Mouse (Mus musculus): ENCODE data around the gene Cep97. TPM values are rescaled to one million over a fixed set of nuclear protein-coding genes. Genes with fewer than 3 reads are reported as not detected.
"Not testable (repeated sequence)": the region's sequence is repeated elsewhere in the genome, so short reads cannot be mapped to it uniquely, and the experiment has no call there.

Gene Cep97
- polyA plus RNA-seq, 1 experiment from 2014 or later = 13.9 TPM

DNA sequence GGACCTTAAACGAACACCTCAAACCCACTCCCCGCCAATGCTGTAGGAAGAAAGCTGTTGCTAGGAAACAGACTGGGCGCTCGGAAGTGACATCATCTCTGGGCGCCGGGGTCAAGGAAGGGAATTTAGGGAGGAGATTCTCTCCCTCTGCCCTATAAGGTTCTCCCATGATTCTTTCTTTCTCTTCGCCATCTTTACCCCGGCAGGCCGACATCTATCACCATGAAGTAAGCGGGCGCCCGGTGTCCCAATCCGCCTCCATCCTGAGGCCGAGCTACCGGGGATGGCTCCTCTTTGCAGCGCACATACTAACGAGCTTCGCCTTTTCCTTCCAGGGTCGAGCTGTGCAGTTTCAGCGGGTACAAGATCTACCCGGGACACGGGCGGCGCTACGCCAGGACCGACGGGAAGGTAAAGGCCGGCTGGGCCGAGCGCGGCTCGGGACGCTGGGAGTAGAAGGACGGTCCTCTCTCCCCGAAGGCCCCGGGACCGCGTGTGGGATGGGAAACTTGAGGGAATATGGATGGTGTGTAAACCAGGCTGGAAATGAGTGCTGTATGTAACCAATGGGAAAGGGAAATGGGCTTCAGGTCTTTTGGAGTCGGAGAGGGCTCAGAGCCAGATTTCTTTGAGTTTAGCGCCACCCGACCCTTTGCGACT, 31.7 kb upstream of the Cep97 start, which contains the start of gene Rpl24:
Gene Rpl24, plus strand, starts transcription at position 64 of the 660 bp plus-strand sequence.
- Histone ChIP-seq H3K9me3 (ENCODE audit: low read length) (no peaks in the 10 kb centered on the region), H3K4me1 (ENCODE audit: insufficient read depth, low read length) (peaks cover 25% of the 10 kb centered on the region), H3K27me3 (ENCODE audit: insufficient read depth, low read length) (no peaks in the 10 kb centered on the region), H3K9ac (replicated peaks; ENCODE audit: low read length) (peak within 1 kb of the TSS; percentile 99), H3K4me3 (ENCODE audit: low read length) (peak within 1 kb of the TSS; percentile 98), H3K4me2 (replicated peaks; ENCODE audit: low read depth, low read length) (peak within 1 kb of the TSS; percentile 97), H3K27ac (ENCODE audit: low read length) (peak within 1 kb of the TSS; percentile 84), H3K36me3 (ENCODE audit: insufficient read depth, low read length) (peaks cover 30% of the 10 kb centered on the region)
- under 1% methylated on average over 42 of the region's 42 CpGs for WGBS
- ATAC-seq (ENCODE audit: low FRiP score, low TSS enrichment) = peak; percentile 92

GRCm38 (mm10) chr16:55964126-55964949, 29.7 kb upstream of the Cep97 start:
- no peaks in the 10 kb centered on the region for H3K27me3 ChIP-seq (ENCODE audit: insufficient read depth, low read length)
- no peak overlapping the region for H3K9ac ChIP-seq (replicated peaks; ENCODE audit: low read length)
- no peak for ATAC-seq (ENCODE audit: low FRiP score, low TSS enrichment)
- H3K36me3 ChIP-seq (ENCODE audit: insufficient read depth, low read length) = peaks cover 13% of the 10 kb centered on the region; the same call in 1 of the 2 replicates
- H3K4me2 ChIP-seq (replicated peaks; ENCODE audit: low read depth, low read length) = no peak overlapping the region
- H3K4me1 ChIP-seq (ENCODE audit: insufficient read depth, low read length) = peaks cover 20% of the 10 kb centered on the region
- H3K9me3 ChIP-seq (ENCODE audit: low read length) = no peaks in the 10 kb centered on the region
- no peak overlapping the region for H3K27ac ChIP-seq (ENCODE audit: low read length)
- H3K4me3 ChIP-seq (ENCODE audit: low read length) = no peak overlapping the region
- 60% methylated on average over 4 of the region's 4 CpGs for WGBS

DNA sequence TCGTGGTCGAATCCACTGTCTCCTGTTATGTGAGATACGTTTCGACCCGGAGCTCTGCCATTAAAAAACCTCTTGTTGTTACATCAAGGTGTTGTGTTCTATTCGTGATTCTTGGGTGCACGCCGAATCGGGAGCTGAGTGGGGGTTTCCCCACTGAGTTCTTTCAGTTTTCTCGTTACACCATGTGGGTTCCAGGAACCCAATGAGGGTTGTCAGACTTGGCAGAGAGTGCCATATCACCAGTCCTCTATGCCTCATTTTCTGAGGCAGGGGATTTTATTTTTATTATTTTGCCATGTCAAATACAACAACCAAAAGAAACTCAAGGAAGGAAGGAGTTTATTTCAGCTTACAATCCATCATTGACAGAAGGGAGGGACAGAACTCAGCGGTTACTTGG, 28.4 kb upstream of the Cep97 start:
- ATAC-seq (ENCODE audit: low FRiP score, low TSS enrichment); H3K27ac ChIP-seq (ENCODE audit: low read length); H3K4me2 ChIP-seq (replicated peaks; ENCODE audit: low read depth, low read length); H3K36me3 ChIP-seq (ENCODE audit: insufficient read depth, low read length); H3K27me3 ChIP-seq (ENCODE audit: insufficient read depth, low read length); H3K9ac ChIP-seq (replicated peaks; ENCODE audit: low read length); H3K4me3 ChIP-seq (ENCODE audit: low read length); H3K4me1 ChIP-seq (ENCODE audit: insufficient read depth, low read length); H3K9me3 ChIP-seq (ENCODE audit: low read length): not testable (repeated sequence)
- WGBS = 95% methylated on average over 6 of the region's 11 CpGs

GRCm38 (mm10) chr16:55954196-55954595, 19.5 kb upstream of the Cep97 start:
- H3K36me3 ChIP-seq (ENCODE audit: insufficient read depth, low read length); ATAC-seq (ENCODE audit: low FRiP score, low TSS enrichment); H3K27ac ChIP-seq (ENCODE audit: low read length); H3K4me2 ChIP-seq (replicated peaks; ENCODE audit: low read depth, low read length); H3K9ac ChIP-seq (replicated peaks; ENCODE audit: low read length); H3K4me1 ChIP-seq (ENCODE audit: insufficient read depth, low read length); H3K4me3 ChIP-seq (ENCODE audit: low read length); H3K27me3 ChIP-seq (ENCODE audit: insufficient read depth, low read length); H3K9me3 ChIP-seq (ENCODE audit: low read length): not testable (repeated sequence)
- WGBS = 89% methylated on average over 9 of the region's 9 CpGs

- H3K9me3 ChIP-seq (ENCODE audit: low read length) = no peaks in the 10 kb centered on the region
- no peak overlapping the region for H3K9ac ChIP-seq (replicated peaks; ENCODE audit: low read length)
- no peak overlapping the region for H3K4me2 ChIP-seq (replicated peaks; ENCODE audit: low read depth, low read length)
- H3K36me3 ChIP-seq (ENCODE audit: insufficient read depth, low read length) = no peaks in the 10 kb centered on the region
- ATAC-seq (ENCODE audit: low FRiP score, low TSS enrichment) = no peak
- no peaks in the 10 kb centered on the region for H3K27me3 ChIP-seq (ENCODE audit: insufficient read depth, low read length)
- no peak overlapping the region for H3K27ac ChIP-seq (ENCODE audit: low read length)
- H3K4me3 ChIP-seq (ENCODE audit: low read length) = no peak overlapping the region
- peaks cover 4% of the 10 kb centered on the region; the same call in 1 of the 2 replicates for H3K4me1 ChIP-seq (ENCODE audit: insufficient read depth, low read length)
These were observed 18.1 kb upstream of the Cep97 start for GRCm38 (mm10) chr16:55952771-55953170.

- Histone ChIP-seq H3K4me3 (ENCODE audit: low read length) (no peak overlapping the region), H3K4me2 (replicated peaks; ENCODE audit: low read depth, low read length) (no peak overlapping the region), H3K9me3 (ENCODE audit: low read length) (no peaks in the 10 kb centered on the region), H3K27me3 (ENCODE audit: insufficient read depth, low read length) (no peaks in the 10 kb centered on the region), H3K27ac (ENCODE audit: low read length) (no peak overlapping the region), H3K4me1 (ENCODE audit: insufficient read depth, low read length) (peaks cover 4% of the 10 kb centered on the region; the same call in 1 of the 2 replicates), H3K36me3 (ENCODE audit: insufficient read depth, low read length) (no peaks in the 10 kb centered on the region), H3K9ac (replicated peaks; ENCODE audit: low read length) (no peak overlapping the region)
- ATAC-seq (ENCODE audit: low FRiP score, low TSS enrichment) = 0 out of 2 replicates have a peak, but pooled peaks have one; percentile 39
- 69% methylated on average over 7 of the region's 7 CpGs for WGBS
These were observed 17.1 kb upstream of the Cep97 start for GRCm38 (mm10) chr16:55951679-55952327.

DNA sequence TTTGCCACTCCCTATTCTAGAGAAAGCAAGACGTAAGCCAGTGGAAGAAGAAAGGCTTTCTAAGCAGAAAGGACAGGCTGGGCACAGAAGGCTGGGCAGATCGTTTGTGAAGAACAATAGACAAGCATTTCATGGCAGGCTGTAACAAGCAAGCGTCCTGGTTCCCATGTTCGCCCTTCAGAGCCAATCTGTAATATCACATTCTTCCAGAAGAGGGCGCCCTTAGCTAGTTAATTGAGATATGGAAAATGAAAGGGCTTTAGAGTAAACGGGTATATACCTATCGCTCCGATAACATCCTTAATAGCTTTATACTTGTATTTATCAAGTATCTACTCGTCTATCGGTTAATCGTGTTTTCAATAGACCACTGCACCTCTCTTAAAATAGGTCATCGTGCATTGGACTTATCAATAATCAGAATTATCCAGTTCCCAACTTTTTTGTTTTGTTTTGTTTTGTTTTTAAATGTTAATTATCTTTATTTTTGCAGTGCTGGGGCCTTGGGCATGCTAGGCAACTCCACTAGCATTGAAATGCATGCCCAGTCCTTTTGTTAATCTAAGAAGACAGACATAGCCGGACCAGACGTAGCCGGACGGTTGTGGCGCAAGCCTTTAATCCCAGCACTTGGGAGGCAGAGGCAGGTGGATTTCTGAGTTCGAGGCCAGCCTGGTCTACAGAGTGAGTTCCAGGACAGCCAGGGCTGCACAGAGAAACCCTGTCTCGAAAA, 16.5 kb upstream of the Cep97 start:
- H3K27me3 ChIP-seq (ENCODE audit: insufficient read depth, low read length) = no peaks in the 10 kb centered on the region
- ATAC-seq (ENCODE audit: low FRiP score, low TSS enrichment) = peak; percentile 59; the same call in 1 of the 2 replicates
- H3K36me3 ChIP-seq (ENCODE audit: insufficient read depth, low read length) = no peaks in the 10 kb centered on the region
- no peak overlapping the region for H3K4me2 ChIP-seq (replicated peaks; ENCODE audit: low read depth, low read length)
- H3K27ac ChIP-seq (ENCODE audit: low read length) = no peak overlapping the region
- no peaks in the 10 kb centered on the region for H3K9me3 ChIP-seq (ENCODE audit: low read length)
- no peak overlapping the region for H3K9ac ChIP-seq (replicated peaks; ENCODE audit: low read length)
- H3K4me1 ChIP-seq (ENCODE audit: insufficient read depth, low read length) = peaks cover 4% of the 10 kb centered on the region; the same call in 1 of the 2 replicates
- 43% methylated on average over 19 of the region's 19 CpGs for WGBS
- 0 out of 2 replicates have a peak overlapping the region, but pooled peaks have one; percentile 1 for H3K4me3 ChIP-seq (ENCODE audit: low read length)

DNA sequence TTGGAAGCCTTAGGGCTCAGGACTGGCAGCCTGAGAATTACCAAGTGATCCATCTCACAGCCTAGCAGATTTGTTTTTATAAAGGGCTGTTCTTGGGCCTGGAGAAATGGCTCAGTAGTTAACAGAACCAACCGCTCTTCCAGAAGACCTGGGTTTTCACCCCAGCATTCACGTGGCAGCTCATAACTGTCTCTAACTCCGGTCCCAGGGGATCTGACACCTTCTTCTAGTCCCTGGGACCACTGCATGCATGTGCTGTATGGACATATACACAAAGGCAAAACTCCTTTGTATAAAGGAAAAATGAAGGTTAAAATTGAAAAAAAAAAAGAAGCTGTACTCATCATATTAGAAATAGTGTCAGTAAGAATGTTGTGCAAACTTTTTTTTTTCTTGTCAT, 15.8 kb upstream of the Cep97 start:
- Histone ChIP-seq H3K9ac (replicated peaks; ENCODE audit: low read length) (no peak overlapping the region), H3K4me2 (replicated peaks; ENCODE audit: low read depth, low read length) (no peak overlapping the region), H3K9me3 (ENCODE audit: low read length) (no peaks in the 10 kb centered on the region), H3K27me3 (ENCODE audit: insufficient read depth, low read length) (no peaks in the 10 kb centered on the region), H3K36me3 (ENCODE audit: insufficient read depth, low read length) (no peaks in the 10 kb centered on the region), H3K4me3 (ENCODE audit: low read length) (no peak overlapping the region), H3K4me1 (ENCODE audit: insufficient read depth, low read length) (peaks cover 4% of the 10 kb centered on the region; the same call in 1 of the 2 replicates), H3K27ac (ENCODE audit: low read length) (no peak overlapping the region)
- no peak for ATAC-seq (ENCODE audit: low FRiP score, low TSS enrichment)
- 71% methylated on average over 3 of the region's 3 CpGs for WGBS

- Histone ChIP-seq H3K36me3 (ENCODE audit: insufficient read depth, low read length) (no peaks in the 10 kb centered on the region), H3K27ac (ENCODE audit: low read length) (no peak overlapping the region)
- WGBS = 36% methylated on average over 7 of the region's 7 CpGs
These were observed 14.3 kb upstream of the Cep97 start for GRCm38 (mm10) chr16:55948963-55949362.

More at GRCm38 (mm10) chr16:55948963-55949362, 14.3 kb upstream of the Cep97 start:
- Histone ChIP-seq H3K4me2 (replicated peaks; ENCODE audit: low read depth, low read length) (peak overlapping the region; percentile 18; the same call in 1 of the 2 replicates), H3K9me3 (ENCODE audit: low read length) (no peaks in the 10 kb centered on the region), H3K27me3 (ENCODE audit: insufficient read depth, low read length) (no peaks in the 10 kb centered on the region), H3K4me1 (ENCODE audit: insufficient read depth, low read length) (peaks cover 4% of the 10 kb centered on the region; the same call in 1 of the 2 replicates), H3K9ac (replicated peaks; ENCODE audit: low read length) (no peak overlapping the region), H3K4me3 (ENCODE audit: low read length) (no peak overlapping the region)
- no peak; the same call in 1 of the 2 replicates for ATAC-seq (ENCODE audit: low FRiP score, low TSS enrichment)
